Mouse (Mus musculus) liver, adult 2 months (tissue): ENCODE data around the gene Lpar2. TPM values are rescaled to one million over a fixed set of nuclear protein-coding genes. Genes with fewer than 3 reads are reported as not detected.
A peak's percentile ranks its signal among the peaks of the same experiment; 100 is the strongest.

ENCODE experiments used
- DNase-seq: peaks from one replicate; pipeline ENCODE4 v3.0.0-alpha.2; 2011; ENCODE audit warnings: low read depth, low spot score; ENCODE audit errors: extremely low read depth
- H3K27ac ChIP-seq: fragments of 200-500 bp; replicated peaks from 2 replicates; pipeline ENCODE4 v1.5.1; 2012; ENCODE audit warnings: low read depth, mild to moderate bottlenecking, control low read depth, inconsistent platforms, low read length; ENCODE audit not compliant: insufficient read depth
- H3K27me3 ChIP-seq: fragments of 200-500 bp; 2 replicates; pipeline ENCODE4 v1.6.1; 2012; ENCODE audit warnings: mild to moderate bottlenecking, moderate library complexity, low read length, inconsistent platforms; ENCODE audit not compliant: control insufficient read depth, insufficient read depth
- H3K36me3 ChIP-seq: fragments of 200-500 bp; 2 replicates; pipeline ENCODE4 v1.6.1; 2012; ENCODE audit warnings: low read length, inconsistent platforms; ENCODE audit not compliant: control insufficient read depth, insufficient read depth
- H3K4me1 ChIP-seq: fragments of 200-500 bp; 2 replicates; pipeline ENCODE4 v1.6.1; 2011; ENCODE audit warnings: low read length; ENCODE audit not compliant: control insufficient read depth, insufficient read depth
- H3K4me3 ChIP-seq: fragments of 200-500 bp; 2 replicates; pipeline ENCODE4 v1.5.1; 2011; ENCODE audit warnings: low read depth, mild to moderate bottlenecking, control low read depth, low read length, moderate library complexity; ENCODE audit not compliant: insufficient read depth
- H3K79me2 ChIP-seq: fragments of 200-500 bp; 2 replicates; pipeline ENCODE4 v1.6.1; 2012; ENCODE audit warnings: inconsistent platforms, mild to moderate bottlenecking, low read length, moderate library complexity; ENCODE audit not compliant: control insufficient read depth, insufficient read depth
- H3K9ac ChIP-seq: fragments of 200-500 bp; 2 replicates; pipeline ENCODE4 v1.6.1; 2012; ENCODE audit warnings: low read depth, mild to moderate bottlenecking, control low read depth, inconsistent platforms, low read length
- CTCF ChIP-seq: fragments of 200-500 bp; IDR thresholded peaks from 2 replicates; pipeline ENCODE4 v1.5.1; 2011; ENCODE audit warnings: low read depth, low read length, control low read depth
- POLR2A ChIP-seq: fragments of 200-500 bp; IDR thresholded peaks from 2 replicates; pipeline ENCODE4 v1.6.1; 2011; ENCODE audit warnings: low read length, control low read depth; ENCODE audit not compliant: insufficient read depth; ENCODE audit errors: extremely low read depth
- WGBS: fragments of 180-500 bp; shearing (Covaris S2); methylation state at CpG from one replicate; pipeline ENCODE4 v1.1.7; 2018; 5-methylcytosine and 5-hydroxymethylcytosine counted together
- polyA plus RNA-seq: library from polyadenylated mRNA; depleted of rRNA; stranded (reverse); fragments of >200 nt; gene quantifications from 2 replicates; pipeline ENCODE4 v1.2.3, GENCODE M21; 2012
- total RNA-seq: library from RNA; depleted of rRNA; stranded (reverse); fragments of >200 nt; gene quantifications from 2 replicates; pipeline ENCODE4 v1.2.3, GENCODE M21; 2014

Lpar2 gene
- total and polyA plus RNA-seq, 2 experiments = 0.18 to 0.77 TPM

GRCm38 (mm10) chr8:69807236-69807635, 15.0 kb upstream of the Lpar2 start:
- Histone ChIP-seq H3K79me2 (no peaks in the 10 kb centered on the region), H3K9ac (no peak overlapping the region), H3K4me1 (0 out of 2 replicates have a peak, but pooled peaks cover 3% of the 10 kb centered on the region), H3K27me3 (no peaks in the 10 kb centered on the region), H3K4me3 (no peak overlapping the region), H3K36me3 (peaks cover 19% of the 10 kb centered on the region), H3K27ac (no peak overlapping the region)
- no peak for TF ChIP-seq CTCF
- TF ChIP-seq POLR2A = no peak
- DNase-seq = no peak
- WGBS = 76% methylated on average over 5 of the region's 5 CpGs

GRCm38 (mm10) chr8:69808094-69808863, 13.9 kb upstream of the Lpar2 start, which contains the start of gene Gmip:
Gene Gmip, plus strand, starts transcription at chr8:69808679.
- no peak within 1 kb of the TSS for H3K27ac ChIP-seq
- 0 out of 2 replicates have a peak, but pooled peaks cover 3% of the 10 kb centered on the region for H3K4me1 ChIP-seq
- peak; percentile 41 for DNase-seq
- peaks cover 10% of the 10 kb centered on the region for H3K36me3 ChIP-seq
- H3K27me3 ChIP-seq = no peaks in the 10 kb centered on the region
- H3K9ac ChIP-seq = peak within 1 kb of the TSS; percentile 55
- H3K79me2 ChIP-seq = no peaks in the 10 kb centered on the region
- WGBS = 8% methylated on average over 28 of the region's 28 CpGs
- H3K4me3 ChIP-seq = peak within 1 kb of the TSS; percentile 62
- TF ChIP-seq POLR2A = 0 out of 2 replicates have a peak, but pooled peaks have one; percentile 29
- no peak for TF ChIP-seq CTCF

GRCm38 (mm10) chr8:69808864-69809403, 13.3 kb upstream of the Lpar2 start:
- no peak for DNase-seq
- peaks cover 9% of the 10 kb centered on the region for H3K36me3 ChIP-seq
- TF ChIP-seq CTCF = no peak
- TF ChIP-seq POLR2A = no peak
- 6% methylated on average over 23 of the region's 23 CpGs for WGBS
- H3K79me2 ChIP-seq = no peaks in the 10 kb centered on the region
- no peaks in the 10 kb centered on the region for H3K27me3 ChIP-seq
- peak overlapping the region; percentile 62 for H3K4me3 ChIP-seq
- 0 out of 2 replicates have a peak, but pooled peaks cover 3% of the 10 kb centered on the region for H3K4me1 ChIP-seq
- no peak overlapping the region for H3K27ac ChIP-seq
- peak overlapping the region; percentile 55 for H3K9ac ChIP-seq

- whole genome bisulfite sequencing = 87% methylated on average over 3 of the region's 3 CpGs
- TF ChIP-seq CTCF = no peak
- no peak for TF ChIP-seq POLR2A
- peaks cover 10% of the 10 kb centered on the region for H3K36me3 ChIP-seq
Observed at GRCm38 (mm10) chr8:69809820-69810219, 12.4 kb upstream of the Lpar2 start.

GRCm38 (mm10) chr8:69814881-69815280, 7.3 kb upstream of the Lpar2 start:
- H3K4me3 ChIP-seq = no peak overlapping the region
- TF ChIP-seq POLR2A = no peak
- no peak for TF ChIP-seq CTCF
- H3K4me1 ChIP-seq = no peaks in the 10 kb centered on the region
- DNase-seq = no peak
- no peak overlapping the region for H3K27ac ChIP-seq
- H3K9ac ChIP-seq = no peak overlapping the region
- H3K36me3 ChIP-seq = peaks cover 1% of the 10 kb centered on the region; the same call in 1 of the 2 replicates
- H3K27me3 ChIP-seq = no peaks in the 10 kb centered on the region
- 91% methylated on average over 2 of the region's 2 CpGs for WGBS
- H3K79me2 ChIP-seq = no peaks in the 10 kb centered on the region

More at GRCm38 (mm10) chr8:69809820-69810219, 12.4 kb upstream of the Lpar2 start:
- Histone ChIP-seq H3K79me2 (no peaks in the 10 kb centered on the region), H3K4me1 (0 out of 2 replicates have a peak, but pooled peaks cover 3% of the 10 kb centered on the region), H3K9ac (no peak overlapping the region), H3K27ac (no peak overlapping the region), H3K27me3 (no peaks in the 10 kb centered on the region), H3K4me3 (no peak overlapping the region)
- no peak for DNase-seq
